Mouse (Mus musculus) left cerebral cortex, postnatal 14 days (tissue): Measurements from ENCODE around the gene Adssl1. TPM values are rescaled to one million over a fixed set of nuclear protein-coding genes. Genes with fewer than 3 reads are reported as not detected.
A peak's percentile ranks its signal among the peaks of the same experiment; 100 is the strongest.

Experiments used
- DNase-seq, 2 experiments: peaks; one replicate each; pipeline ENCODE4 v3.0.0; 2021 to 2022; ENCODE audit warnings: low spot score in 2 of 2, mixed read lengths in 1 of 2
- intact Hi-C: fragments of 180-260 bp; cut with DNase I; formaldehyde crosslinking; loops from one replicate; pipeline ENCODE4 v1.15.1; 2025
- total RNA-seq, 2 experiments: library from RNA; stranded (reverse); gene quantifications; 2 replicates each; pipeline ENCODE4 v1.2.3; 2021

Adssl1 gene
- total RNA-seq, 2 experiments from 2014 or later = 6.5 to 8.4 TPM

DNA sequence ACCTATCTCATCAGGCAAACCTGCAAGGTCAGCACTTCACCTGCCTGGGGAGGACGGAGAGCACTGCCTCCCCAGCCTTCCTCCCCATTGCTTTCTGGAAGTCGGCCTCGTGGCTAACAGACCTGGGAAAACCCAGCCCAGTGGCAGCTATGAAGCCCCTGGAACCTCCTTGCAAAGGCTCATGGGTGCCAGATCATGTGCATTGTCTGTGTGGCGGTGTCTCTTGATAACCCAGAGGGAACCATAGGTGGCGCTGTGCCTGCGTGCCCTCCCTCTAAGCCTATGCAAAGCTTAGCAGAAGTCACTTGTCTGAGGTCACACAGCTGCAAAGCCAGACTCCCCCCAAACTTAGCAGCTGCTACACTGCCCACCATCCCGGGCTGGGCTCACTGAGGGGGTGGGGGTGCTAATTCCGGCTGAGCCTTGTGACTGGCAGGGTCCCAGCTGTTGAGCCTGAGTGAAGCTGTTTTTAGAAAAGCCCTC, 1.9 kb upstream of the Adssl1 start:
- DNase-seq = peak; percentile 79 to 87
- intact Hi-C loops = no loop called here

DNA sequence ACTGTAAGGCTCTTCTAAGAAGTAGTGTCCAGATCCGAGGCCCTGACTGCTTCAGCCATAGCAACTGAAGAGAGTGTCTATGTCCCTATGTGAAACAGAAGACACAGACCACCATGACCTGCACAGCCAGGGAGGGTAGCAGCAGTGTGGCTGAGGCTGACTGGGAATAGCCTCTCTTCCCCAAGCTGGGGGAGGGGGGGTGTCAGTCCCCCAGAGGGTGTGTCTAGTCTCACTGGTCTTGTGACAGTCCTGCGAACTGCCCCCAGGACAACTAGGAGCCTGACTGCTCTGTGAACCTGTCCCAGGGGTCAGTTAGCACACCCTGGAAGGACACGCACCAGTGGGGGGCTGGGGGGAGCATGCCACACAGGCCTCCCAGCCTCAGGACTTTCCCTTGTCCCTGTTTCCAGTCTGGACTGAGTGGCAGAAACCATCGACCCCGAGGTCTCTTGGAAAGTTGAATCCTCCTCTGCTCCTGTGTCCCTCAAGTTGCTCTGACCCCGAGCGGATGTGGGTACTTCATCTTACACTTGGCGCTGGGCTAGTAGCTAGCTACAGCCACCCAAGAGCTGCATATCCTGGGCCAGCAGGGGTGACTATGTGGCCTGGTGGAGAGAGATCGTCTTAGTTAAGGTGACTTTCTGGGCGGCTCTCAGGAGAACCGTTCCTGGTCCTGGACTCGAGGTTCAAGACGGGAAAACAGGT, 712 bp upstream of the Adssl1 start:
- no peak for DNase-seq
- intact Hi-C loops = no loop called here

DNA sequence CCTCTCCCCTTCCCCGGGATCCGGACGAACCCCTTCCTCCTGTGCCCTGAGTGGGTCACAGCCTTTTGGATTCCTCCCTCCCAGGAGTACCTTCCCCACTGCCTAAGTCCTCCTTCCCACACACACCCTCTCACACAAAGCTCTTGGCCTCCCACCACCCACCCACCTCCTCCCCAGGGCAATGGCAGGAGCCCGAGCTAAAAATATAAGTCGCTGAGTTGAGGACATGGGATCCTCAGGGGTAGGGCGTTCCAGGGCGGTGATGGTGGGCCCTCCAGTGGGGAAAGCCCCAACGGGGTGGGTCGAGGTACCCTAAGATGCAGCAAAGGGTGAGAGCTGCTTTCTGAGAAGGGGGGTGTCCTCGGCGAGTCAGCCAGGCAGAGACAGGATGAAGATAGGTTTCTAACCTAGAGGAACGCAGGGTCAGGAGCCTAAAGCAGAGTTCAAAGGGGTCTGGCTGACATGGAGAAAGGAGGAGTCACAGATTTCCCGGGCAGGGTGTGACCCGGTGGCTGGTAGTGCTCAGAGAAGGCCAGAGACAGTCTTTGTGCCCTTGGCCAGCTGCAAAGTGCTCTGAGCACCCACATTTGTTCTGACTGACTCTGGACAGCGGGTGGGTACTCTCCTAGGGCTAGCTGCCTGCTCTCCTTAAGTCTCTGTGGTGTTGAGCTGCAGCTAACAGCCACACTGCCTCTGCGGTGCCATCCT, 663 bp downstream of the Adssl1 start:
- intact Hi-C loops = loop anchor here (5.0 kb wide), 1 partner anchor 68 kb away; no protein-coding TSS in a partner anchor
- DNase-seq = no peak

DNA sequence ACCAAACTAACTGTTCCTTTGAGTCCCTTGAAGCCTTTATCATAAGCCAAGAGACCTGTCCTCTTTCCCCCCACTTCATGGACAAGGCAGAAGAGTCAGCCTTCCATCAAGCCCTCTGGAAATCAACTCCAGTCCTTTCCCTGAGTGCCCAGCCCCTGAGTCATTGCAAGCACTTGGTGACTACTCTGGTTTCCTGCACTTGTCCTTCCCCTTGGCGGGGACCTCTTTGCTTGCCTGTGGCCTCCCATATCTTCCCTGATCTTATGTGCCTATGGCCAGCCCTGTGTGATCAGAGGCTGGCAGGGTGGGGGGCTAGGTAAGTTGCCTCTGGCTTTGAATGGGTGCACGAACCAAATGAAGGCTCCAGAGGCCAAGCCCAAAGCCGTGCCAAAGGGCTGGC, 2.1 kb downstream of the Adssl1 start:
- intact Hi-C loops = loop anchor here (5.0 kb wide), 1 partner anchor 70 kb away; no protein-coding TSS in a partner anchor
- DNase-seq = no peak

DNA sequence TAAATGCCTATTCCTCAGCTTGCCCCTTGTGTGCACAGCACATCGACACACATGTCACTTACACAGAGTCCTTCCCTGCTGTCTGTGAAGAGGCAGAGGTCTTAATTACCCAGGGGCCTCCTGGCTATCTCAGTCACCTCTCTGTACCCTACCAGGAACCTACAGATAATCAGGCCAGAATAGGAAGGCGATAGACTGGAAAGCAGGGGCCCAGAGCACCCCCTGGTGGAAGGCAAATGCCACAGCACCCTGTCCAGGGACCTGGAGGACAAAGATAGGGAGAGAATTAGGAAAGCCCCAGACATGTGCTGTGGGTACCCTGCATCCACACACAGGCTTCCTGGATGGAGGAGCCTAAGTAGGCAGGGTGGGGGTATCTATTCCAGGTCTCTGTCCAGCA, 3.9 kb downstream of the Adssl1 start:
- intact Hi-C loops = loop anchor here (5.0 kb wide), 1 partner anchor 71 kb away; no protein-coding TSS in a partner anchor
- peak; percentile 64 to 65 for DNase-seq

DNA sequence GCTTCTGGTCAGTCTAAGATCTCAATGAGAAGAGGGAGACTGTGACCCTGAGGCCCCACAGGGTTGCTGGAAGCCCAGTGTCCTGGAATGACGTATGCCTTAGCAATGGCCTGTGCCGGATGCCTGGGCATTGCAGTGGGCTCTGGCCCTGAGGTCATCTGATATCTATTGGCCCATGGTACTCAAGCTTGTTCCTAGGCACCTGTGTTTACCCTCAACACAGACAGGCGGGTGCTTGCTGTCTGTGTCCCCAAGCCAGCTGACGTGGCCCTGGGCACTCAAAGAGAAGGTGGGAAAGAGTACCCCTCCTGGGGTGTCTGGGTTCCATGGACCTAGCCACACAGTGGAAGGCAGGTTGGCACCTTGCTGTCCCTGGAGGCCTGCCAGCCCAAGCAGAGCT, 5.9 kb downstream of the Adssl1 start:
- DNase-seq = no peak

DNA sequence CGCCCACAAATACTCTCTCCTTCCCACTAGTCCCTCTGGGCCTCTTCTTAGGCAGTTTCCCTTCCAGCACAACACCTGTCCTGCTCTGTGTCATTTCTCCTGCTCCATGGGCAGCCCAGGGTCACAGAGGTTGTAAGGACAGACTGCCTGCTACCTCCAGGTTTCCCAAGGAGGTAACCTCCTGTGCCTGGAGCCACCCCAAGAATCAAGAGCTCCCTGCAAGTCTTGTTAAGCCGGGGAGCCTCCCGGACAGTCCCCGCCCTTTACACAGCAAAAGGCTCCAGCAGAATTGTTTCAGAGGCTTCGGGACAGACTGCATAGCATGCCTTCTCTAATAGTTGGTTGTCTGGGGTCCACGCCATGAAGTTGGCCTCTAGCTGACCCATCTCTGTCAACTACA, 6.6 kb downstream of the Adssl1 start:
- no peak for DNase-seq

More for the DNA sequence above, 5.9 kb downstream of the Adssl1 start:
- intact Hi-C loops = no loop called here

DNA sequence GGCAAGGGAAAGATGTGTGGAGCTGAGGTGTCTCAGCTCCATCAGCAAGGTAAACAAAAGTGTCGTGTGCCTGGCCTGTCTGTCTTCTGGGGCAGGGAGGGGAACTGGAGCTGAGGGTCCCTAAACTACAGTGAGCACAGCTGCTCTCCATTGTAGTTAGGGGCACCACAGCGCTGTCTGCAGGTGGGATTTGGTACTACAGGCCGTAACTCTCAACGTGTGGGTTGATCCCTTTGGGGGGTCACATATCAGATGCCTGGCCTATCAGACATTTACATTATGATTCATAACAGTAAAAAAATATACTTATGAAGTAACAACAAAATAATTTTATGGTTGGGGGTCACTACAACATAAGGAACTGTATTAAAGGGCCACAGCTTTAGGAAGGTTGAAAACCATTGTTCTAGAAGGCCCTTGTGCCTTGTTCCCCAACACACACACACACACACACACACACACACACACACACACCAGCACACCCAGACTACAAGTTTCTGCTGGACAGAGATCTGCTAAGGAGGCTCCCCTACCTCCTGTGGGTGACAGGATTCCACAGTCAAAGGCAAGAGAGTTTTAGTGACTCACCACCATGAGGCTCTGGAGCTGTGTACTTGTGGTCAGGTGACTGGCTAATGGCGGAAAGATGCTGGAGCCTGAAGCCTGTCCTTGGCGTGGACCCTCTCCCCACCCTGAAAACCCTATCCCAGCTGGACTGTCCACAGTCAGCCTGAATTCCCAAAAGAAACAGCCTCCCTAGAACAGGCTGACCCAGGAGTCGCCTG, 7.4 kb downstream of the Adssl1 start:
- no peak for DNase-seq
- intact Hi-C loops = no loop called here

More for the DNA sequence above, 6.6 kb downstream of the Adssl1 start:
- intact Hi-C loops = no loop called here

DNA sequence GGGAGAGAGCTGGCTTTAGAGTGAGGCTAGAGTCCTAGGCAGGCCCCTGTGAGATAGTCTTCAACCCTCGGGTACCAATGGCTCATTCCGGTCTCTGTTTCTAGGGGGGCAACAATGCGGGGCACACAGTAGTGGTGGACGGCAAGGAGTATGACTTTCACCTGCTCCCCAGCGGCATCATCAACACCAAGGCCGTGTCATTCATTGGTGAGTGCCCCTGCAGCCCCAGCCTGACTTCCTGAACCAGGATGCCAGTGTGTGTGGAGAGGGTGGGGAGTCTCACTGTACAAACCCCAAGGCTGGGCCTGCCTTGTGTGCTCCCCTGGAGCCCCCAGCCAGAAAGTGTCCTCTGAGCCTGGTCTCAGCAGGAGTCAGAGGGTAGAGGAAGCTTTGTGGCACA, 8.4 kb downstream of the Adssl1 start:
- intact Hi-C loops = no loop called here
- no peak for DNase-seq

DNA sequence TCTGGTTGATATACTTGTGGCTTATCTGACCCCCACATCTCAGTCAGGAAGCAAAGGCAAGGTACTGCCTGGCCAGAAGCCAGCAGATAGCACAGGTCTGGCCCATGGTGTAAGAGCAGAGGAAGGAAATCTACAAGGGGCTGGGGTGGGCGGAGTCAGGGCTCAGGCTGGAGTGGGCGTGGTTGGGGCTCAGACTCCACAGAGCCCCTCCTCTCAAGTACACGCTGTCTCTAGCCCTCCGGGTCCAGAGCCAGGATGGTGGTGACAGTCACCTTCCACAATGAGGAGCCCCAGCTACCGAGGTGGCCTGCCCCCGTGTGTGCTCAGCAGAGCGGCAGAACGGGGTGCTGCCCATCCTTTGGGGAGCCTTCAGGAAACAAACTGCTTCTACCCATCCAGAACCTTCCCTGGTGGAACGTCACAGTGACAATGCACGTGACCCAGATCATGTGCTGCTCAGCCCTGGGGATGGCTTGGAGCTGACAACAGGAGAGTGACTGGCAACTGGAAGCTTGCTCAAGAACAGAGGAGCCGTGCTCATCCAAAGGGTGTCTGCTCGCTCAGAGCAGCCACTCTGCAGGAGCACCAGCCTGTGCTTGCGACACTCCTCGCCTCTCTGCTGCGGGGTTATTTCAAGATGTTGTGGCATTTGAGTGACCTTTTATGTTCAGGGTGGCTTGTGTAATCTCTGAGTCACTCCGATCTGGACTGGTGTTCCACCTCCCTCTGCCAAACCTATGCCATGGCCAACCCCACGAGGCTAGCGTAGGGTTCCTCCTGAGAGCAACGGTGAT, 9.3 kb downstream of the Adssl1 start:
- DNase-seq = peak; percentile 34 to 65
- intact Hi-C loops = no loop called here

DNA sequence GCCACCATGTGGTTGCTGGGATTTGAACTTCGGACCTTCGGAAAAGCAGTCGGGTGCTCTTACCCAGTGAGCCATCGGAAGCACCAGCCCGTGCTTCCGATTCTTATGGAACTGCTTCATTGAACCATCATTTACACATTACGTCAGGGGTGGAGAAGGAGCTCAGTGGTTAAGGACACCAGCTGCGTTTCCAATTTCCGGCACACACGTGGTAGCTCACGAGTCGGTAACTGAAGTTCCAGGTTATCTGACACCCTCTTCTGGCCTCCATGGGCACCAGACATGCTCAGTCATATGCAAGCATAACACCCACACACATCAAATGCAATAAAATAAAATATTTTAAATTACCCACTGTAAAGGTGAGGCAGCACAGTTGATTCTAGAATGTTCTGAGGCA, 10.2 kb downstream of the Adssl1 start:
- intact Hi-C loops = no loop called here
- DNase-seq = no peak

DNA sequence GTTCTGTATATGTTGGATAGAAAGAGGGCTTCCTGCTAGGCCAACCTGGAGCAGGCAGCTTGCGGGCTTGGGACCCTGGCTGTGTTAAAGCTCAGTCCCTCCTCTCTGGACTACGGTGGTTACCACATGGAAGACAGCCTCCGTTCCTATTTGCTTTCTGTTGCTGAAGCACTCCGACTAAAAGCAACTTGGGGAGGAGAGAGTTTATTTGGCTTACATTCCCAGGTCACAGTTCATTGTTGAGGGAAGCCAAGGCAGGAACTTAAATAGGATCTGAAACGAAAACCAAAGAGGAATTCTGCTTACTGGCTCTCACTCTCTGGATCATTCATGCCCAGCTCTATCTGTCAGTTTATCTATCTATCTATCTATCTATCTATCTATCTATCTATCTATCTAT, 11.0 kb downstream of the Adssl1 start:
- no peak for DNase-seq
- intact Hi-C loops = no loop called here

DNA sequence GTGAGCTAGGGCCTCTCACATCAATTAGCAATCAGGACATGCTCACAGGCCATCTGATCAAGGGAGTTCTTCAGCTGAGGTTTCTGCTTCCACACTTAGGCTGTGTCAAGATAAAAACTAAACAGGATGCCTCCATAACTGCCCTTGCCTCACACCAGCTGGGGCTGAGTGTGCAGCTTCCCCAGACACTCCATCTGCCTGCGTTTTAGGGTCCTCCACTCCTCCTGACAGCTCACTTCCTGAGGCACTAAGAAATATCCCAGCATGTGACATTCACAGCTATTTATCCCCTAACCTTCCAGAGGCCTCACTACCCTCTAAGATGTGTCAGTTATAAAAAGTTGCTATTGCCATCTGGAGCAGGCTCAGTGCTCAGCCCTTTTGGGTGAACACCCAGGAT, 11.6 kb downstream of the Adssl1 start:
- DNase-seq = no peak
- intact Hi-C loops = no loop called here

DNA sequence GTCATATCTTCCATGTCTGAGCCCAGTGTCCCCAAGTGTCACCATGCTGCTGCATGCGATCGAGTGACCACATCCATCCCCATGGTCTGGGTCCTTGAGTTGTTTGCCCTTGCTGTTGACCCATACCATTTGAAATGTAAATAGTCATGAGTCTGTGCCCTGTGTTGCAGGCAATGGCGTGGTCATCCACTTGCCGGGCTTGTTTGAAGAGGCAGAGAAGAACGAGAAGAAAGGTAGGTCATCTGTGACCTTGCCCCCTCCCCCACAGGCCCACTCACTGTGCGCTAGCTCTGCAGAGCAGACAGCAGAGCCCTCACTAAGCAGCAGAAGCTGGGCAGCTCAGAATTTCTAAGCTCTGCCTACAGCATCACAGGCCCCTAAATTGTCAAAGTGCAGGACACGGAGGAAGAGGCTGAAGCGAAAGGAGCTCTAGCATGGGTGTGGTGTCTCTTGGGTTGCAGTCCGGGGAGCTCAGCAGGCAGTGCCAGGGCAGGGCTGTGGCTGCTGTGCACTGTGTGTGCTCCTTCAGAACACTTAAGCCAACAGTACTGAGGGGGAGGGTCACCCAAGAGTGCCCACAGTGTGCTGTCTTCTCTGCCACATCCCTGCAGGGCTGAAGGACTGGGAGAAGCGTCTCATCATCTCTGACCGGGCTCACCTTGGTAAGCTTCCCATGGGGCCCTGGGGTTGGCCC, 12.4 kb downstream of the Adssl1 start:
- no peak for DNase-seq
- intact Hi-C loops = no loop called here

DNA sequence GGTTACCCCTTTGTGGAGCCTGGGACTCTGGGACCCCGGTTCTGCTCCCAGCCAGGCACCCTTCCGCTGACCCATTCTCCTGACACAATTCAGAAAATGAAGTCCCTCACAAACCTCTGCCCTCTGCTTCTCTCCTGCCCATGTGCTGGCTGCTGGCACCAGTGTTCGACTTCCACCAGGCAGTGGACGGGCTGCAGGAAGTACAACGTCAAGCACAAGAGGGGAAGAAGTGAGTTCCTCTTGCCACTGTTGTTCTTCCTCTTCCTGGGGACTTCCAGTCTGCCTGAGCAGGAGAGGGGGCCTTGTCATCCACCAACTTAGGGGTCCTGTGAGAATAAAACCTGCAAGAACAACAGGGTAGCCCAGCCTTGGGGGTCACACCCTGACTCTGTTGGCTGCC, 13.1 kb downstream of the Adssl1 start:
- intact Hi-C loops = no loop called here
- DNase-seq = no peak

DNA sequence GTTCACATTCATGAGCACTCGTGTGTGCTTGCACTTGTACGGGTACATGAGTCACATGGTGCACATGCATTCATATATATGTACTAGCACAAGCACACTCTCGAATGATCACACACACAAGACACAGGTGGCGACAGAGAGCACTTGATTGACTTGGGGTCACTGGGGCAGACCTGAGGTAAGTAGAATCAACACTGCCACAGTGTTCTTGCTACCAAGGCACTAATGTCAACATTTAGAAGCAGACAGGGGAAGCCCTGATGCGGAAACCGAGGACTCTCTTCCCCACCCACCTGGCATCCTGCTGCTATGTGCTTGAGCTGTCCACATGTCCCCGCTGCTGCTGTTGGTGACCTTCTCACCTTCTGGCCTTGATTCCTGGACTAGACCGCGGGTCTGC, 13.8 kb downstream of the Adssl1 start:
- intact Hi-C loops = no loop called here
- DNase-seq = no peak

DNA sequence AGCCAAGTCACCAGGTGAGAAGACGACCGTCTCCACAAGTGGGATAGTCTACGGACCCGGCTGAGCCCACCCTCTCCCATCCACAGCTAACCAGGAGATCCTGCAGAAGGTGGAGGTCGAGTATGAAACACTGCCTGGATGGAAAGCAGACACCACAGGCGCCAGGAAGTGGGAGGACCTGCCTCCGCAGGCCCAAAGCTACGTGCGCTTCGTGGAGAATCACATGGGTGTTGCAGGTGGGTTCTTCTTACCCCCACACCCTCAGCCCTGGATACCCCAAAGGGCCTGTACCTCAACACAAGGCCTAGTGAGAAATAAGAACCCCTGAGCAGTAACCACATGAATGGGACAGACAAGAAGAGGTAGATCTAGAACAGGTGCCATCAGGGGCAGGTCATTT, 19.7 kb downstream of the Adssl1 start:
- no peak for DNase-seq
- intact Hi-C loops = no loop called here

DNA sequence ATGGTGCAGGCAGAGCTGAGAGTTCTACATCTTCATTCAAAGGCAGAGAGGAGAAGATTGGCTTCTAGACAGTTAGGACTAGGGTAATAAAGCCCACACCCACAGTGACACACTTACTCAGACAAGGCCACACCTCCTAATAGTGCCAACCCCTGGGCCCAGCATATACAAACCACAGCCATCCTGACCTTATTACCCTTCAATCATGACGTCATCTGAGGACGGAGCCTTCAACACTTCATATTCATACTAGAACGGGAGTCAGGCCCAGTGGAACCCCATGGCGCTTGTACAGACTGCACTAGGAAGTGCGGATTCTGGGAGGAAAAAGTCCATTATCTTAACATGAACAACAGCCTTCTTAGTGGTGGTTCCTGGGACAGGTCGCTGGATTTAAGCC, 23.3 kb downstream of the Adssl1 start:
- no peak for DNase-seq
- intact Hi-C loops = no loop called here
